Mouse (Mus musculus): Measurements from ENCODE around the gene Rps3a1.

DNA sequence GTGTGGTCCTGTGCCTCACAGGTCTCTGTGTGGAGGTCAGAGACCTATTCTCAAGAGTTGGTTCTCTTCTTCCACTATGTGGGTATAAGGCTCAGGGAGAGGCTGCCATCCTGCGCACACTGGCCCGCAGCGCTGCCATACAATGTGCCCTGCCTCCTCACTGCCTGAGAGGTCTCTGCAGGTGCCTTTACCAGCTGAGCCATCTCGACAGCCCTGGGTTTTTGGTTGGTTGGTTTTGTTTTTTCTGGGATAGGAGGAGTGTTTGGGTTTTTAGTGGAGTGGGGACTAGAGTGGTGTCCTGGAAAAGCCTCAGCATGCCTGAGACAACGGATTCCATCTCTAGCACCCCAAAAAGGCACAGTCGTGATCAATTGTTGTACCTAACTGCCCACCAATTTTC is 841 bp upstream of the Rps3a1 start:
- TF ChIP-seq CTCF (IDR thresholded peaks at IDR 0.05; ENCODE audit: low read depth) (no peak), EP300 (IDR thresholded peaks at IDR 0.05; ENCODE audit: low read depth) (no peak)
